Mouse (Mus musculus) lung, postnatal 0 days (tissue): ENCODE measurements at regions not wholly inside any gene's neighbourhood (a gene's known extent, or its start where the extent isn't known, plus 50 kb on each side); places are given as distances from the start of the nearest gene placed in this dataset.

Experiments used
- ATAC-seq: fragments of 200-750 bp; cut with Nextera tagmentation; 2 replicates; pipeline ENCODE4 v1.8.0; 2017; ENCODE audit warnings: moderate library complexity
- DNase-seq: peaks from one replicate; pipeline ENCODE4 v3.0.0-alpha.2; 2016; ENCODE audit warnings: low spot score
- H3K27ac ChIP-seq: fragments of 300-500 bp; sonication (generic); 2 replicates; pipeline ENCODE4 v1.5.1; 2014; ENCODE audit warnings: antibody characterized with exemption, mild to moderate bottlenecking, low read length, mixed read lengths
- H3K27me3 ChIP-seq: fragments of 300-500 bp; sonication (generic); replicated peaks from 2 replicates; pipeline ENCODE4 v1.6.1; 2014; ENCODE audit warnings: low read length, mixed read lengths; ENCODE audit not compliant: insufficient read depth
- H3K36me3 ChIP-seq: fragments of 300-500 bp; sonication (generic); 2 replicates; pipeline ENCODE4 v1.6.1; 2014; ENCODE audit warnings: low read length, mixed read lengths; ENCODE audit not compliant: insufficient read depth
- H3K4me1 ChIP-seq: fragments of 300-500 bp; sonication (generic); 2 replicates; pipeline ENCODE4 v1.6.1; 2014; ENCODE audit warnings: antibody characterized with exemption, low read depth, low read length, mixed read lengths; ENCODE audit not compliant: insufficient read depth
- H3K4me2 ChIP-seq: fragments of 300-500 bp; sonication (generic); replicated peaks from 2 replicates; pipeline ENCODE4 v1.6.1; 2014; ENCODE audit warnings: low read depth, mild to moderate bottlenecking, low read length, moderate library complexity, mixed read lengths
- H3K4me3 ChIP-seq: fragments of 300-500 bp; sonication (generic); 2 replicates; pipeline ENCODE4 v1.5.1; 2014; ENCODE audit warnings: low read depth, low read length
- H3K9ac ChIP-seq: fragments of 300-500 bp; sonication (generic); replicated peaks from 2 replicates; pipeline ENCODE4 v1.6.1; 2014; ENCODE audit warnings: low read depth, mild to moderate bottlenecking
- H3K9me3 ChIP-seq: fragments of 300-500 bp; sonication (generic); 2 replicates; pipeline ENCODE4 v1.6.1; 2016; ENCODE audit warnings: low read length, mixed read lengths
- CTCF ChIP-seq: IDR thresholded peaks from 2 replicates; pipeline ENCODE4 v1.5.1; 2016; ENCODE audit warnings: antibody characterized with exemption, mild to moderate bottlenecking
- EP300 ChIP-seq: IDR thresholded peaks from 2 replicates; pipeline ENCODE4 v1.6.1; 2016; ENCODE audit warnings: antibody characterized with exemption, mild to moderate bottlenecking, control low read depth
- WGBS: fragments of 180-500 bp; shearing (Covaris S2); extraction: QIAGEN DNeasy Blood & Tissue Kit; methylation state at CpG from one replicate; pipeline ENCODE4 v1.1.7; 2014; 5-methylcytosine and 5-hydroxymethylcytosine counted together

DNA sequence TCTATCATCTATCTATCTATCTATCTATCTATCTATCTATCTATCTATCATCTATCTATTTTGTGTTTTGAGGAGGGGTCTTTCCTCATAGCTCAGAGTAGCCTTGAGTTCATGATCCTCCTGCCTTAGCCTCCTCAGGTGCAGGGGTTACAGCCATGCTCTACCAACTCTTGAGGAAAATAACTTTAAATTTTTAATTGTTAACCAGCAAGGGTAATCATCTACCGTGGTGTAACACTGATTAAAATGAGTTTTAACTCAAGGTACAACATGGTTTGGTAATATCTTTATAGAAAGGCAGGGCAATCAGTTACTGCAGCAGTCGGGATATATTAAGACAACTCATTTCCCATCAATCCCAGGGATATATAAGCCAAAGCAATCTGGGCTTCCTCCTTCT lies 401.6 kb upstream of the Fbxo33 start:
- WGBS: 58% methylated on average over 2 of the region's 2 CpGs
- Histone ChIP-seq H3K4me3 (no peak overlapping the region), H3K27me3 (no peaks in the 10 kb centered on the region), H3K27ac (no peak overlapping the region), H3K4me1 (no peaks in the 10 kb centered on the region), H3K4me2 (no peak overlapping the region), H3K9me3 (no peaks in the 10 kb centered on the region), H3K9ac (no peak overlapping the region), H3K36me3 (no peaks in the 10 kb centered on the region)
- TF ChIP-seq CTCF (no peak), EP300 (no peak)
- DNase-seq (no peak), ATAC-seq (no peak)

DNA sequence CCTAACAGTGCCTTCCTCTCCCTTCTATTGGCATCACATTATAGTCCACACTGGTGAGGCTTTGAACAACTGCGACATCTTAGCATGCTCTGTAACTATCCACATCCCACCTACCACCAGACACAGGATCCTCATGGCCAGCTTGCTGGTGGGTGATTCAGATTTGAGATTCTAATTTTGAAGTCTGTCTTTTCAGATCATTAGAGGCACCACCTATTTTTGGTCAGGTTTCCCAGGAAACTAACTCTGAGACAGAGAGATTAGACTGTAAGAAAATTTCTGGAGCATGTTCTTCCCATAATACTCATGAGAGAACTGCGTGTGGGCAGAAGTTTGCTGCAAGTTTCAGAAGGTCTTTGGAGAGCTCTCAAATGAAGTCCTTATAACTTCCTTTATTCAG lies 400.8 kb upstream of the Fbxo33 start:
- no peak overlapping the region for H3K4me3 ChIP-seq
- H3K27me3 ChIP-seq: no peaks in the 10 kb centered on the region
- no peak for TF ChIP-seq CTCF
- TF ChIP-seq EP300: no peak
- ATAC-seq (no peak), DNase-seq (no peak)
- WGBS: 86% methylated on average over 2 of the region's 2 CpGs
- H3K9ac ChIP-seq: no peak overlapping the region
- no peaks in the 10 kb centered on the region for H3K36me3 ChIP-seq
- H3K27ac ChIP-seq: no peak overlapping the region
- H3K9me3 ChIP-seq: no peaks in the 10 kb centered on the region
- no peaks in the 10 kb centered on the region for H3K4me1 ChIP-seq
- H3K4me2 ChIP-seq: no peak overlapping the region

DNA sequence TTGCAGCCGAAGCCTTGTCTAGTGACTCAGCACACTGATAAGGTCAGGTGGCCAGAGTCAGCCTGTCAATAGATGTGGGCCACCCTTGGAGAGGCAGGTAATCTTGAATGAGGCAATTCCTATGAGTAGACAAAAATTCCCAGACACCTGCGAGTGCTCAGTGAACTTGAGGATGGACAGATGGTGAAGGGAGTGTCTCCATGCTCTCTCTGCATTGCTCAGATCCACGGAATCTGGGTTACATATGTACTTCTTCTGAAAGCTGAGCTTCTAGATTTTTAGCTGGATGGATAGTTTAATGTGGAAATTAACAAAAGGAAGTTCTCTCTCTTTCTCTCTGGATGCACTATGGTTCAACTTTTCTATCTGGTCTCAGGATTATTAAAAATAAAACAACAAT lies 396.6 kb upstream of the Fbxo33 start:
- H3K27ac ChIP-seq: no peak overlapping the region
- ATAC-seq (no peak), DNase-seq (no peak)
- H3K9ac ChIP-seq: no peak overlapping the region
- H3K36me3 ChIP-seq: no peaks in the 10 kb centered on the region
- TF ChIP-seq CTCF (no peak), EP300 (no peak)
- H3K4me1 ChIP-seq: no peaks in the 10 kb centered on the region
- no peak overlapping the region for H3K4me3 ChIP-seq
- H3K9me3 ChIP-seq: no peaks in the 10 kb centered on the region
- 62% methylated on average over 3 of the region's 3 CpGs for WGBS
- no peak overlapping the region for H3K4me2 ChIP-seq
- no peaks in the 10 kb centered on the region for H3K27me3 ChIP-seq

DNA sequence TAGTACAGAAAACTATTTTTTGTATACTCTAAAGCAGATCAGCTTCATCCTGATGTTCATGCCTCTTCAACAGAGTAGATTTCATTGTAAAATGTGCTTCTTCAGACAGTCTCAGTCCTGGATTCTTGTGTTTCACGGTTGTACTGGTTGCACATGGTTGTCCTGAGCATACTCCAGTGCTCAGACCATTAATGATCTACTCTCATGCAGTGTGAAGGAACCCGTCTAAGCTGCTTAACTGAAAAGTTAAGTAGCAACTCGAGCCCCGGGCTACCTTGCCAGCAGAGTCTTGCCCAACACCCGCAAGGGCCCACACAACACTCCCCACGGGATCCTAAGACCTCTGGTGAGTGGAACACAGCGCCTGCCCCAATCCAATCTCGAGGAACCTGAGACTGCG lies 380.3 kb upstream of the Fbxo33 start:
- no peak overlapping the region for H3K27ac ChIP-seq
- DNase-seq (no peak), ATAC-seq (no peak)
- 79% methylated on average over 9 of the region's 9 CpGs for WGBS
- H3K27me3 ChIP-seq: no peaks in the 10 kb centered on the region
- H3K4me3 ChIP-seq: no peak overlapping the region
- no peak overlapping the region for H3K9ac ChIP-seq
- H3K4me1 ChIP-seq: no peaks in the 10 kb centered on the region
- H3K36me3 ChIP-seq: no peaks in the 10 kb centered on the region
- no peak overlapping the region for H3K4me2 ChIP-seq
- no peaks in the 10 kb centered on the region for H3K9me3 ChIP-seq
- TF ChIP-seq CTCF: no peak
- TF ChIP-seq EP300: no peak

DNA sequence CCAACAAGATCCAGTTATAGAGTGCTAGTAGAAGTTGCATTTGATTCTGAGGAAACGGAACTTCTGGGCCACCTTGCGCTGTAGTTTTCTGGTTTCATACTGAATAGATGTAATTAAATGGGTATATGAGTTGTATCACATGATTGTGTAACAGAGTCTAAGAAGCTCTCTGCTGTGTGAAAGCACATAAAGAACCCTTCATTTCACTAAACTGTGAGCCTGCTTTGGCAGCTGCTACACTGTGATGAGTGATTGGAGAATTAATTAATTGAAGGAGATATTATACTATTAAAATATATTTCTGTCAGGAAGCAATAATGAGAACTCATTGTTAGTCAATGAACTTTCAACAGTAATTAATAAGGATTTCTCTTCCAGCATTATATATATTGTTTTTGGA lies 369.8 kb upstream of the Fbxo33 start:
- WGBS: 95% methylated on average over 2 of the region's 2 CpGs
- H3K9ac ChIP-seq: no peak overlapping the region
- H3K36me3 ChIP-seq: no peaks in the 10 kb centered on the region
- TF ChIP-seq EP300 (no peak), CTCF (no peak)
- H3K9me3 ChIP-seq: no peaks in the 10 kb centered on the region
- H3K4me2 ChIP-seq: no peak overlapping the region
- no peaks in the 10 kb centered on the region for H3K27me3 ChIP-seq
- H3K4me1 ChIP-seq: no peaks in the 10 kb centered on the region
- no peak for DNase-seq
- H3K4me3 ChIP-seq: no peak overlapping the region
- H3K27ac ChIP-seq: no peak overlapping the region
- no peak for ATAC-seq

DNA sequence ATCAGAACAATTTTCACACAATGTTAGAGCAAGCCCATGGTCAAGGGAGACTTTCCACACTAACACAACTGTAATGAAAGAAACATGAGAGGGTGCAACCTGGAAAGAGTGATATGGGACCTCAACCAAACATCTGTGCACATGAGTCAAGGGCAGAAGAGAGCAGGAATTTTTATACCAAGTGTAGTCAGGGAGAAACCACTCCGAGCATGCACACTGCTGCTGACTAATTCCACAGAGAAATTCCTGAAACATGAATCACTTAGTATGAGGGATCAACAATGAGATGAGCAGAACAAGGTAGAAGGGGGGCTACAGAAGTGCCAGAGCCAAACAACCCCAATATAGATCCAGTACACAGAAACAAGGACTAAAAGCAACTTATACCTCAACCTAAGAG lies 363.1 kb upstream of the Fbxo33 start:
- WGBS: 57% methylated on average over 1 of the region's 1 CpGs
- H3K4me2 ChIP-seq: no peak overlapping the region
- H3K9me3 ChIP-seq: no peaks in the 10 kb centered on the region
- H3K27me3 ChIP-seq: no peaks in the 10 kb centered on the region
- no peak overlapping the region for H3K9ac ChIP-seq
- H3K4me1 ChIP-seq: no peaks in the 10 kb centered on the region
- no peak overlapping the region for H3K4me3 ChIP-seq
- ATAC-seq (no peak), DNase-seq (no peak)
- no peak overlapping the region for H3K27ac ChIP-seq
- no peak for TF ChIP-seq EP300
- no peak for TF ChIP-seq CTCF
- H3K36me3 ChIP-seq: no peaks in the 10 kb centered on the region

DNA sequence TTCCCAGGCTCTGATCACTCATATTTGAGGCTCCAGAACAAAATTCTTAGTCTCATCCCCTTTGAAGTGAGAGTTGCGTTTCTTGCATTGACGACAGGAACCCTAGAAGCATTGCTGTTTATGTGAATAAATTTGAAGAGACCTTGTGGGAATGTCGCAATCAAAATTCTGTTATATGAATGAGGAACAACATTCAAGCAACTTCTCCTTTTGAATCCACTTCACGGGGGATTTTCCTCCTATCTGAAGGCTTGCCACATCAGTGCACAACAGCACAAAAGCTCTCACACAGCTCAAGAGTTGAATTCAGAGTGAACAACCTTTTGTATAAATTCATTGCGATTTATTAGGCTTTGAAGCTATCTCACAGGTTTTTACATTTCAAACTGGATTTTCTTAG lies 360.2 kb upstream of the Fbxo33 start:
- 83% methylated on average over 5 of the region's 5 CpGs for WGBS
- ATAC-seq: no peak
- TF ChIP-seq CTCF (no peak), EP300 (no peak)
- Histone ChIP-seq H3K4me3 (no peak overlapping the region), H3K27me3 (no peaks in the 10 kb centered on the region), H3K9me3 (no peaks in the 10 kb centered on the region), H3K9ac (no peak overlapping the region), H3K4me2 (no peak overlapping the region), H3K4me1 (no peaks in the 10 kb centered on the region), H3K27ac (no peak overlapping the region), H3K36me3 (no peaks in the 10 kb centered on the region)
- no peak for DNase-seq
